Mouse (Mus musculus) testis, postnatal 14 days (tissue): Measurements from ENCODE around the gene Mapk11.

Experiments used
- DNase-seq: peaks from one replicate; pipeline ENCODE4 v3.0.0; 2021; ENCODE audit warnings: low spot score

Gene Mapk11

GRCm38 (mm10) chr15:89173024-89173905 is 23.8 kb upstream of the Mapk11 start:
- no peak for DNase-seq

DNA sequence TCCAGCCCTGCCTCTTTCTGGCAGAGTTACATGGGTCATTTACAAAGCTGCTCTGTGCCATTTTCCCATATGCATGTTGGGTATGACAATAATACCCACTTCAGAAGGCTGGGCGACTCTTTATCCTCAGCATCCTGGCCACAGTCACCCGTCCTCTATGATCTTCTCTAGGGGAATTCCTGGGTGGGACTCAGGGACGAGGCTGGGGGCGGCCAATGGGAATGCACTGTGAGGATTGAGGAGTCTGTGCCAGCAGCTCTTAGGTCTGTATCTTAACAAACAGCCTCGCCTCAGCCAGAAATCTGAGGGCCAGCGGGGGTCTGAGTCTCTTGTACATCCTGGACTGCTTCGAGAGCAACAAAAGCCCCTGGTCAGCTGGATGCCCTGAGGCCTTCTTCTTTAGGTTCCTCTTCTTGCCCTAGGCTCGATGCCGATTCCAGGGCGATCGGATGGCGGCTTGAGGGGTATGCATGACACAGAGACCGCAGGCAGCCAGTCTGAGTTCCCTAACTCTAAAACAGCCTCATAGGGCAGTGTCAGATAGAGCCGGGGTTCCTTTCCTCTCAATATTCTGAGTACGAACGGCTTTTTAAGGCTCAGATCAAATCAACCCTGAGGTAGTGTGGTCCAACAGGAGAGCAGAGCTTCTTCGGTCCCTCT is 23.0 kb upstream of the Mapk11 start:
- DNase-seq, result no peak

GRCm38 (mm10) chr15:89171526-89172051 is 22.2 kb upstream of the Mapk11 start:
- no peak for DNase-seq

GRCm38 (mm10) chr15:89170102-89170501 is 20.7 kb upstream of the Mapk11 start:
- no peak for DNase-seq

DNA sequence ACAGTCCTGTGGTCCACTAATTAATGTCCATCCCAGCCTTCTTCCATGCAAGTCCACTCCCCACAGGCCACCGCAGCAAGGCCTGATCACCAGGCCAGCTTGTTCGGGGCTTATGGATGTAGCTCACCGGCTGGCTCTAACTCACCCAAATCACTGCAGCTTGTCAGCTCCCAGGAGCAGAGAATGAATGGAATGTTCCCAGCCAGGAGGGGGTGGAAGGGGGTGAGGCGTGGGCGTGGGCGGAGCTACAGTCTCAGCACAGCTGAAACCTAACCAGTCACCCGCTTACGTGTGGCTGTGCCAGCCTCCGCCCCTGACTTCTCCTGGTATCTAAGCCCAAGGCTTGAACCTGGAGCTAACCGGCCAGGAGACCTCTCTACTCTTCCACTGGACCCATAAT is 20.0 kb upstream of the Mapk11 start:
- peak; percentile 70 for DNase-seq

DNA sequence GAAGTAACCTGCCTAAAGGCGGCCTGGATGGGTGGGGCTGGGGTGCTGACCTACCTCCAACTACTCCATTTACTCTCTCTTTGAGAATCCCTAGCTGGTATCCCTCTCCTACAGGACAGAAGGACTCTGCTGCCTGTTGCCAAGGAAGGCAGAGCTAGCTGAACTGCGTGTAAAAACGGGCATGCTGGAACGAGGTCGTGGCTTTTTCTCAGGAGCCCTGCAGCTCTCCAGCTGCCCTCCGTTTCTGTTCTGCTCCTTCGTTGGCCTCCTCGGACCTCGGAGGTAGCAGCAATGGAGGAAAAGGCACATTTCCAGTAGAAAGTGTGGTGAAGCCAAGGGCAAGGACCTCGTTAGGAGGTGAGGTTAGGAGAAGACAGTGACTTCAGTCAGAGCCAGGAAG is 19.5 kb upstream of the Mapk11 start:
- DNase-seq, result no peak

DNA sequence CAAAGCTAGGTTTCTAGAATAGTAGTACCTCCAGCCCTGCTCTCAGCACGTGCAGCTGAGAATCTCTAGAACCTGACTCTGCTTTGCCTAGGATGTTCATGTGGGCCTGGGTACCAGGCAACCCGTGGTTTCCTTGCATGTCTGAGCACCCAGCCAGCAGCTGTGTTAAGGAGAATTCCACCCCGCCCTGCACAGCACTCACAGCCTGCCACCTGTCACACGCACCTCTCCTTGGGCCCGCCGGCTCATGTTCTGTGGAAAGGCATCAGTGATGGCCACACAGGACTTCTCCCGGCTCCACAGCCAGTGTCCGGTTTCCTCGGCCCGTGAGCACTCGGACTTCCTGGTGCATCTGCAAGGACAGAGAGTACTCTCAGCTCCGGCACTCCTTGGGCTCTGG is 16.1 kb upstream of the Mapk11 start:
- no peak for DNase-seq

DNA sequence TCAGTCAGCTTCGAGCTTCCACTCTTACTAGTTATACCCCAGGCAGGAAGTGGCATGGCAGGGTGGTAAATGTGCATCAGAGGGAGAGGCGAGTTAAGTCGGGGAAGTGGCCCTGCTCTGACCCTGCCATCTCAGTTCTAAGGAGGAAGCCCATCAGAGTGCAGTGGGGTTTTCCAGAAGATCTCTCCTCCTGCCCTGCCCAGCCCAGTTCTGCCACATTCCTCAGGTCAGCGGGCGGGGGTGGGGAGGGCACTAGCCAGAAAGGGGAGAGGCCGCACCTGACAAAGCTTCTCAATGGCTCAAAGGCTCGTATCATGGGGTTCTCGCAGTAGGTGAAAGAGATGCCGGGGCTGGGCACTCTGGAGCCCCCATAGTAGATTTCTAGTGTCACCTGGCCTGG is 12.0 kb upstream of the Mapk11 start:
- no peak for DNase-seq

- DNase-seq, result no peak
Observed at GRCm38 (mm10) chr15:89158516-89158915, 9.1 kb upstream of the Mapk11 start.

DNA sequence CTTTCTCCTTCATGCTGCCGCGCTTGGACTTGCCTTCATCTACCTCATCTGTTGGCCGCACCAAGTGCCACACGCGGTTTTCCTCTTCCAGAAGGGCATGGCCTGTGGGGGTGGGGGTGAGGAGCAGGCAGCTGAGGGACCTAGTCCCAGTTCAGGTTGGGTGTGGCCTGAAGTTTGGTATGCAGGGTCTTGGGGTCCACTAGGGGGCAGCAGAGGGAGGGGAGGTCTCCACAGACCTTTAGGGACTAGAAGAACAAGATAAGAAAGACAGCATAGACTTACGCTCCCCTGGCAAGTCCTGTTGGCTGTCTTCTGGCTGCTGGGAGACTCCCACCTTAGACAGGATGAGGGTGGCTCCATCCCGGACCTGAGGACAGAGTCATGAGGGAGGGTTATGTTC is 8.5 kb upstream of the Mapk11 start:
- no peak for DNase-seq

DNA sequence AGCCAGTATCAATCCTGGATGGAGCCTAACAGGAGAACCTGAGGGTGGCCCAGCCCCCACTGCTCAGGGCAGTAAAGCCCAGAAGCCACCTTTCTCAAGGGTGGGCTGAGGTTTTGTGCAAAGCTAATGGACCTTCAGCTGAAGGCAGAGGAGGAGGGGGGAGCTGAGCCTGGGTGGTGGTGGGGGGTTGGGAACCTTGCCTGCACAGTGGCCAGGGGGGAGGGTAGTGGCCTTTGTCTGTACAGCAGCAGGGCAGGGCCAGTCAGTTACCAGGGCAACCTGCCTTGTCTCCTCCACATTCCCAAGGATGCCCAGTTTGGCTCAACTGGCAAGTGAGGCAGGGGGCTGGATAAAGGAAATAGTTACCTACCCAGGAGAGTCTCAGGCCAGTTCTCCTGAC is 2.9 kb upstream of the Mapk11 start:
- no peak for DNase-seq

DNA sequence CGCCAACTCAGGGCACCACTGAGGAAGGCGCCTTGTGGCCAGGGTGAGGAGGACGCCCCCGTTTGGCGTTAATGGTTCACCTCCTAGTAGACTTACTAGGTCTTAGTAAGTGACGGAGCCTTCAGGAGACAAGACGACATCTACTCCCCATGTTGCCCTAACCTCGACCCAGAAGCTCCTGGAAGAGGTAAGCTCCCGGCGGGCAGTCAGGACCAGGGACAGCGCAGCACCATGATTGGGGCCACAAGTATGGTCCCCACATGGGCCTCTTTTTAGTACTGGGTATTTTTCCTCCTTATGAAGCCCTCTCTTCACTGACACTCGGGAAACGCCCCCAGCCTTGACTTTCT is 588 bp upstream of the Mapk11 start:
- DNase-seq, result no peak

GRCm38 (mm10) chr15:89148496-89149270 is 745 bp downstream of the Mapk11 start:
- DNase-seq, result no peak

GRCm38 (mm10) chr15:89147895-89148294 is 1.5 kb downstream of the Mapk11 start:
- DNase-seq, result no peak

DNA sequence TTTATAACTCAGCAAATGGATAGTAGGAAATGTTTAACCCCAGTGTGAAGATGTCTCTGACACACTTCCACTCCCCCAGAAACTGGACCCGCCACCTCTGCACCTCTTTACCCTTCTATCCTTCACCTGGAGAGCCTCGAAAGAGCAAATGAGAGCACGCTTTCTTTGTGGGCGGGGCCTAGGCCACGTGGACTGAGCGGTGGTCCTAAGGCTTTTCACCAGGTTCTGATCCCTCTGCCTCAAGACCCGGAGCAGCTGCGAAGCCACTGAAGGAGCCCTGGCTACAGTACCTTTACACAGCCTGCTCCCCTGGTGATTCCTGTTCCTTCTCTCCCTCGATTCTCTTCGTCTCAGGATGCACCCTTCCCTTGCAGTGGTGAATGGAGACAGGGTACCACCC is 2.0 kb downstream of the Mapk11 start:
- DNase-seq, result no peak

- no peak for DNase-seq
Observed at GRCm38 (mm10) chr15:89147024-89147423, 2.4 kb downstream of the Mapk11 start.

DNA sequence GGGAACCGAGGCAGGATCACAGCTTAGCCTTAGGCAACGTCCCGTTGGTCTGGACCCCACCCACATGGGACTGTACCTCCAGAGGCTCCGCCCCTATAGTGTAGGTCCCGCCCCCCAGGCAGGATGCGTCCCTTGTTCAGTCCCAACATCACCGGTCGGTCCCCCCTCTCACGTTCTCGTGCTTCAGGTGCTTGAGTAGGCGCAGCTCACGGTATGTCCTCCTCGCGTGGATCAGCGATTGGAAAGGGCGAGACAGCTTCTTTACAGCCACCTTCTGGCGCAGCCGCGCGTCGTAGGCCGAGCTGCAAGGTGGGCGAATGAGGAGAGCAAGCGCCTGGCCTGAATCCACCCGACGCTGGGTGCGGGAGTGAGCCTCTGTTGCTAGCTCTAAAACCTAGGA is 2.9 kb downstream of the Mapk11 start:
- no peak for DNase-seq

- no peak for DNase-seq
Observed at GRCm38 (mm10) chr15:89145813-89146350, 3.5 kb downstream of the Mapk11 start.

DNA sequence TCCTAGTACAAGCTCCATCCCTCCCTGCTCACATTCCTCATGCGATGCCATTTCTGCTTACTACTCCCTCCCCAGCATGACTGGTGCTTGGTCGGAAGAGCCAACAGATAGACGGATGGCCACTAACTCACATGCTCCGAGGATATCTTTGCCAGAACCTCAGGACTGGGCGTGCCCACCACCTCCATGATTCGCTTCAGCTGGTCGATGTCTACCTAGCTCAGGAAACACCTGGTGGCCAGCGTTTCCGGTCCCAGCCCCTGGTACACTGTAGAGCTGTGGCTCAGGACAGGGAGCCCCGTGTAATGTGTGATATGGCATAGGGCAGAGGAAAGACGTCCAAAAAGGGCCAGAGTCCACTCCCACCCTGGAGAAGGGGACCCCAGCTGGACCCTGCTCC is 4.5 kb downstream of the Mapk11 start:
- DNase-seq, result no peak

GRCm38 (mm10) chr15:89143134-89143533 is 6.3 kb downstream of the Mapk11 start:
- DNase-seq, result no peak

- no peak for DNase-seq
Observed at GRCm38 (mm10) chr15:89141905-89142304, 7.5 kb downstream of the Mapk11 start.

DNA sequence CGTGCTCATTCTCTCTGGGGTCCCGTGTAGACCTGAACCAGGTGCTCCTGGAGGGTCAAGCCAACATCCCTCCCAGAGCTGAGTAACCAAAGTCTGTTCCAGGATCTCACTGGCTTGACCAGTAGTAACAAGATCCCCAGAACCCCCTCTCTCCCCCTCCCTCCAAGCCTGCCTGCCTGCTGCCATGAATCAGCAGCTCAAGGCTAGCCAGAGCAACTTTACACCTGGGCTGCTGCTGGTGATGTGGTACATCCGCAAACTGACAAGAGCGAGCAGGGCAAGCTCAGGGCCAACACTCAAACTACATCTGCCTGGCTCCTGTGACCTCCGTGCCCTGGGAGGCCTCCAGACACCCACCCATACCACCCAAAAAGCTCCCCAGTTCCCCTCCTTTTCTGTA is 8.0 kb downstream of the Mapk11 start:
- DNase-seq, result no peak
